Mouse (Mus musculus) ES-E14 (cell line): ENCODE measurements at regions not wholly inside any gene's neighbourhood (a gene's known extent, or its start where the extent isn't known, plus 50 kb on each side); places are given as distances from the start of the nearest gene placed in this dataset.
"Not testable (repeated sequence)": the region's sequence is repeated elsewhere in the genome, so short reads cannot be mapped to it uniquely, and the experiment has no call there.

Experiments used
- DNase-seq: peaks from one replicate; pipeline ENCODE4 v3.0.0-alpha.2; 2013; ENCODE audit warnings: low read depth, low spot score
- H3K27ac ChIP-seq: 2 replicates; pipeline ENCODE4 v1.5.1; 2012; ENCODE audit warnings: low read depth, mild to moderate bottlenecking, low read length, moderate library complexity, mixed read lengths; ENCODE audit not compliant: poor library complexity, insufficient read depth, severe bottlenecking
- H3K36me3 ChIP-seq: 2 replicates; pipeline ENCODE4 v1.6.1; 2012; ENCODE audit warnings: mild to moderate bottlenecking, low read length, moderate library complexity, mixed read lengths; ENCODE audit not compliant: control insufficient read depth, poor library complexity, insufficient read depth, severe bottlenecking
- H3K4me1 ChIP-seq, 2 experiments: fragments of 150-350 bp in 1 of 2; sonication (generic) in 1 of 2; 2 replicates each; pipeline ENCODE4 v1.6.1; 2012; ENCODE audit warnings: low read length in 2 of 2, mild to moderate bottlenecking in 1 of 2, mixed read lengths in 1 of 2; ENCODE audit not compliant: control insufficient read depth in 2 of 2, insufficient read depth in 2 of 2, poor library complexity in 1 of 2
- H3K4me3 ChIP-seq, 2 experiments: fragments of 150-350 bp in 1 of 2; sonication (generic) in 1 of 2; 2 replicates each; pipeline ENCODE4 v1.5.1; 2012; ENCODE audit warnings: low read length in 2 of 2, low read depth in 1 of 2, mild to moderate bottlenecking in 1 of 2, mixed read lengths in 1 of 2; ENCODE audit not compliant: insufficient read depth in 1 of 2, poor library complexity in 1 of 2, severe bottlenecking in 1 of 2
- H3K9ac ChIP-seq: 2 replicates; pipeline ENCODE4 v1.6.1; 2012; ENCODE audit warnings: low read depth, mild to moderate bottlenecking, low read length, mixed read lengths; ENCODE audit not compliant: poor library complexity, insufficient read depth, severe bottlenecking
- H3K9me3 ChIP-seq: fragments of 150-350 bp; sonication (generic); 2 replicates; pipeline ENCODE4 v1.6.1; 2012; ENCODE audit warnings: low read depth, mild to moderate bottlenecking, low read length; ENCODE audit not compliant: control insufficient read depth, insufficient read depth
- CHD2 ChIP-seq: IDR thresholded peaks from 2 replicates; pipeline ENCODE4 v1.6.1; 2014; ENCODE audit warnings: mild to moderate bottlenecking, low read depth, low read length, inconsistent platforms
- HCFC1 ChIP-seq: IDR thresholded peaks from 2 replicates; pipeline ENCODE4 v1.6.1; 2012; ENCODE audit warnings: low read length, inconsistent platforms, borderline replicate concordance; ENCODE audit not compliant: insufficient read depth
- MAFK ChIP-seq: IDR thresholded peaks from 2 replicates; pipeline ENCODE4 v1.6.1; 2014; ENCODE audit warnings: mild to moderate bottlenecking, low read depth, low read length, inconsistent platforms; ENCODE audit not compliant: insufficient read depth
- ZC3H11A ChIP-seq: IDR thresholded peaks from 2 replicates; pipeline ENCODE4 v1.6.1; 2012; ENCODE audit warnings: low read depth, mild to moderate bottlenecking, inconsistent platforms, low read length, borderline replicate concordance
- ZNF384 ChIP-seq: IDR thresholded peaks from 2 replicates; pipeline ENCODE4 v1.6.1; 2012; ENCODE audit warnings: low read depth, low read length, inconsistent platforms
- in situ Hi-C, 2 experiments: fragments of 600-800 bp; cut with MboI; formaldehyde crosslinking; loops; one replicate each; pipeline ENCODE4 v1.15.1; 2025; ENCODE audit warnings: low sequenced_read_pairs in 2 of 2, inconsistent platforms in 1 of 2; ENCODE audit not compliant: unreplicated experiment in 2 of 2

DNA sequence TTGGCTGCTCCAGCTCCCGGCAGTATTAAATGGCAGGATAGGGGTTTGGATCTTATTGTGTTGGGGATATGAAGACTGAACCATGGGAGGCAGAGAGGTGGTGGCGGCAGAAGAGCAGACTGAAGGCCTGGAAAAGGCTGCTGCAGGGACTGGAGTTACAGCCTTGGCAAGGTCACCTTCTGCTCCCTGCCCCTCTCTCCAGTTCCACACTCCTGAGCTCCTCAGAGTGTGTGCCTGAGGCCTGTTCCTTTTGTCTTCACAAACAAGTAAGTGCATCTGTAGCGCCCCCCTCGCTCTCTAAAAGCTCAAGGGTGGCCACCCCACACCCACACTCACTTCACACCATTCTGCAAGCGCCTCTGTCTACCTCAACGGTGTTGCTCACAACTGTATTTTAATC, 113.0 kb downstream of the Fam43a start:
- TF ChIP-seq ZNF384 (no peak), CHD2 (no peak), HCFC1 (no peak), MAFK (no peak), ZC3H11A (no peak)
- Histone ChIP-seq H3K9me3 (no peaks in the 10 kb centered on the region), H3K36me3 (no peaks in the 10 kb centered on the region), H3K9ac (0 out of 2 replicates have a peak overlapping the region, but pooled peaks have one; percentile 3), H3K4me1 (peaks cover 7 to 9% of the 10 kb centered on the region in 2 experiments; a peak in 1 of 4 replicates), H3K27ac (no peak overlapping the region), H3K4me3 (peak overlapping the region in 1 of 2 experiments; percentile 45; a peak in 2 of 4 replicates)
- no peak for DNase-seq
- in situ Hi-C loops = no loop called here

DNA sequence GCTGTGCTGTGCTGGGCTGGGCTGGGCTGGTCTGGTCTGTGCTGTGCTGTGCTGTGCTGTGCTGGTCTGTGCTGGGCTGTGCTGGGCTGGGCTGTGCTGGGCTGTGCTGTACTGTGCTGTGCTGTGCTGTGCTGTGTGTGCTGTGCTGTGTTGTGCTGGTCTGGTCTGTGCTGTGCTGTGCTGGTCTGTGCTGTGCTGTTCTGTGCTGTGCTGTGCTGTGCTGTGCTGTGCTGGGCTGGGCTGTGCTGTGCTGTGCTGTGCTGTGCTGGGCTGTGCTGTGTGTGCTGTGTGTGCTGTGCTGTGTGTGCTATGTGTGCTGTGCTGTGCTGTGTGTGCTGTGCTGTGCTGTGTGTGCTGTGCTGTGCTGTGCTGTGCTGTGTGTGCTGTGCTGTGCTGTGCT, 118.1 kb downstream of the Fam43a start:
- H3K36me3 ChIP-seq, in situ Hi-C loops, H3K9me3 ChIP-seq, H3K9ac ChIP-seq, H3K4me3 ChIP-seq, H3K27ac ChIP-seq, DNase-seq, H3K4me1 ChIP-seq: not testable (repeated sequence)

DNA sequence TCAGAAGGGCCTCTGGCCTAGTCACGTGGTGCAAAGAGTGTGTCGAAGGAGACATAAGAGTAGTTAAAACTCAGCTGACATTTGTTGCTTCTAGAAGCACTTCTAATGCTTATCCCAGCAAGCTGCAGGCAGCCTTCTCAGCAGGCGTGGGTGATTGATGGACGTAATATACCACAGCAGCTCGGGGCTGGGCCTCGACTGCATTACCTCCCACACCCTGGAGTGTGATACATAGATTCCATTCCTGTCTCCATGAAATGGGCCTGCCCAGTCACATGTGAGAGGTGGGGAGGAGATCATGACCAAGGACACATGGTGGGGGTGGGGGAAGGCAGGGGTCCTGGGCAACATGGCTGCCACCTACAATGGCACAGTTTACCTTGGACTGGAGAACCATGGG, 121.3 kb downstream of the Fam43a start:
- Histone ChIP-seq H3K9ac (no peak overlapping the region), H3K4me1 (0 out of 4 replicates have a peak, but pooled peaks cover 0 to 2% of the 10 kb centered on the region in 2 experiments), H3K4me3 (no peak overlapping the region), H3K9me3 (no peaks in the 10 kb centered on the region), H3K36me3 (no peaks in the 10 kb centered on the region), H3K27ac (no peak overlapping the region)
- no peak for DNase-seq
- in situ Hi-C loops = no loop called here
- TF ChIP-seq ZNF384 = no peak
- no peak for TF ChIP-seq HCFC1
- no peak for TF ChIP-seq ZC3H11A
- no peak for TF ChIP-seq CHD2
- TF ChIP-seq MAFK = no peak

DNA sequence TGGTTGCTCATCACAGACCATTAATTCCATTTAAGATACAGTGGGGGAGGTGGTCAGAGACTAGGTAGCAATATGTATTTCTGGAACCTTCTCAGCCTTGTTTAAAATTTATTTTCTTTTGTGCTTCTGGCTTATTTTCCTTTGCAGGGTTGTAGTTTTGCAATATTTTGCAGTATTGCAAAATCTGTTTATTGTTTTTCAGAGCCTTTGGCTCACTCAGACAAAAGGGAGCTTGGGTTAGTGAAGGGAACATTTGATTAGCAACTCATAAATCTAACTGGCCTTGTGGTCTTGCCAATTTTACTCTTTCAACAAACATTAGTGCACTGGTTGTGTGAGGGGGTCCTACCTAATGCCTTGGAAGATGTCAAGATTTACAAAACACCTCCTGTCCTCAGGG, 121.7 kb downstream of the Fam43a start:
- no peak overlapping the region for H3K4me3 ChIP-seq
- 0 out of 4 replicates have a peak, but pooled peaks cover 0 to 2% of the 10 kb centered on the region in 2 experiments for H3K4me1 ChIP-seq
- TF ChIP-seq ZNF384 (no peak), ZC3H11A (no peak), MAFK (no peak), HCFC1 (no peak)
- H3K9me3 ChIP-seq = no peaks in the 10 kb centered on the region
- in situ Hi-C loops = no loop called here
- no peak overlapping the region for H3K9ac ChIP-seq
- DNase-seq = no peak
- H3K27ac ChIP-seq = no peak overlapping the region
- H3K36me3 ChIP-seq = no peaks in the 10 kb centered on the region

DNA sequence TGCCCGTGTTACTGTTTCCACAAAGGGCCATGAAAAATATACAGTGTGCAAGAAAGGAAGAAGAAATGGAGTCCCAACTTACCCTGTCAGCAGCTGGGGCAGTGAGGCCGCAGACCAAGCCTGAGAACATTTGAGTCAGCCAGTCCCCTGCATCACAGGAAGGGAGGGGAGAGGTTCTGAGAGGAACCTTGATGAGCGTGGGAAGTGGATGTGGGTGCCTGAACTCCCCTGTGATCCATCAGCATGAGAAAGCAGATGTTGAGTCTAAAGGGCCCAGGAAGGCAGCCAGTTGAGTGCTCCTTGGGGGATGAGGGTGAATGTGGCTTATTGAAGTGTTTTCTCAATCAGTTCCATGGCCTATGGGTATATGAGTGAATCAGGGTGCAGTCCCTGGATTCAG, 122.8 kb downstream of the Fam43a start:
- Histone ChIP-seq H3K36me3 (no peaks in the 10 kb centered on the region), H3K9ac (no peak overlapping the region), H3K9me3 (no peaks in the 10 kb centered on the region), H3K4me1 (0 out of 4 replicates have a peak, but pooled peaks cover 0 to 2% of the 10 kb centered on the region in 2 experiments), H3K27ac (no peak overlapping the region), H3K4me3 (no peak overlapping the region)
- TF ChIP-seq MAFK (no peak), CHD2 (no peak), ZNF384 (no peak), HCFC1 (no peak), ZC3H11A (no peak)
- DNase-seq = no peak
- in situ Hi-C loops = no loop called here
